Comparison of ENCODE assay signal across 8 mouse cellular contexts in genomic region chr17:63324039-63324438, GRCm38 (mm10).
A peak's percentile ranks its signal among the peaks of the same experiment; 100 is the strongest.
DNase-seq lines count a peak whose midpoint lies in the region; ATAC-seq and TF ChIP-seq lines count a peak whose summit lies in the region.

No protein-coding gene starts in this region.

- DNase-seq in kidney, adult 11 months: peak; percentile 53
- DNase-seq in cerebellum, adult 18-20 months: peak; percentile 71 to 82
- DNase-seq in left cerebral cortex, postnatal 10 days (ENCODE audit: extremely low spot score in 1 of 2, low spot score in 2 of 2): peak; percentile 45
- peak; percentile 53 for DNase-seq in midbrain, embryonic 10.5 days (ENCODE audit: low spot score)

- no peak overlapping the region for H3K4me2 ChIP-seq in kidney, embryonic 14.5 days (replicated peaks; ENCODE audit: low read depth, low read length)
- no peak overlapping the region for H3K4me2 ChIP-seq in forebrain, embryonic 16.5 days (ENCODE audit: low read length)

- no peak overlapping the region for H3K4me3 ChIP-seq in kidney, embryonic 14.5 days (ENCODE audit: low read length)
- H3K4me3 ChIP-seq in forebrain, embryonic 16.5 days (replicated peaks; ENCODE audit: low read length): no peak overlapping the region
- no peak overlapping the region for H3K4me3 ChIP-seq in midbrain, embryonic 10.5 days
- no peak overlapping the region for H3K4me3 ChIP-seq in small intestine, adult 2 months (ENCODE audit: low read depth, low read length)

- TF ChIP-seq POLR2A in small intestine, adult 2 months (IDR thresholded peaks at IDR 0.05; ENCODE audit: low read depth, low read length): no peak

- WGBS in kidney, embryonic 14.5 days: 37% methylated on average over 2 of the region's 2 CpGs
- WGBS in forebrain, embryonic 16.5 days: 42% methylated on average over 2 of the region's 2 CpGs
- 35% methylated on average over 2 of the region's 2 CpGs for WGBS in midbrain, embryonic 10.5 days
- WGBS in small intestine, adult 2 months: 18% methylated on average over 2 of the region's 2 CpGs

- H3K27me3 ChIP-seq in kidney, embryonic 14.5 days (ENCODE audit: control insufficient read depth, insufficient read depth, low read length): no peaks in the 10 kb centered on the region
- no peaks in the 10 kb centered on the region for H3K27me3 ChIP-seq in forebrain, embryonic 16.5 days (replicated peaks; ENCODE audit: control insufficient read depth, insufficient read depth, low read length)
- H3K27me3 ChIP-seq in midbrain, embryonic 10.5 days (ENCODE audit: low read depth, poor library complexity, severe bottlenecking): no peaks in the 10 kb centered on the region
- H3K27me3 ChIP-seq in small intestine, adult 2 months (ENCODE audit: control insufficient read depth, insufficient read depth, low read length): no peaks in the 10 kb centered on the region

- ATAC-seq in kidney, embryonic 14.5 days (ENCODE audit: low FRiP score, low TSS enrichment): no peak
- peak; percentile 23; the same call in 1 of the 2 replicates for ATAC-seq in forebrain, embryonic 16.5 days
- peak; percentile 87 for ATAC-seq in inflammation-experienced regulatory T-cells, adult 6 months

- H3K36me3 ChIP-seq in kidney, embryonic 14.5 days (ENCODE audit: control insufficient read depth, insufficient read depth, low read length): no peaks in the 10 kb centered on the region
- no peaks in the 10 kb centered on the region for H3K36me3 ChIP-seq in forebrain, embryonic 16.5 days (ENCODE audit: control insufficient read depth, insufficient read depth)
- no peaks in the 10 kb centered on the region for H3K36me3 ChIP-seq in midbrain, embryonic 10.5 days
- H3K36me3 ChIP-seq in small intestine, adult 2 months (ENCODE audit: control insufficient read depth, insufficient read depth, low read length): no peaks in the 10 kb centered on the region

- H3K27ac ChIP-seq in kidney, embryonic 14.5 days (ENCODE audit: low read depth, low read length): no peak overlapping the region
- no peak overlapping the region for H3K27ac ChIP-seq in forebrain, embryonic 16.5 days (ENCODE audit: low read length)
- H3K27ac ChIP-seq in midbrain, embryonic 10.5 days (replicated peaks): no peak overlapping the region
- no peak overlapping the region for H3K27ac ChIP-seq in small intestine, adult 2 months (ENCODE audit: insufficient read depth, low read depth, low read length)

- H3K9ac ChIP-seq in kidney, embryonic 14.5 days (ENCODE audit: low read depth, low read length): no peak overlapping the region
- H3K9ac ChIP-seq in forebrain, embryonic 16.5 days (replicated peaks; ENCODE audit: low read depth, low read length): no peak overlapping the region

- no peaks in the 10 kb centered on the region for H3K9me3 ChIP-seq in kidney, embryonic 14.5 days (ENCODE audit: control insufficient read depth, low read length)
- H3K9me3 ChIP-seq in forebrain, embryonic 16.5 days (ENCODE audit: control insufficient read depth, low read length): no peaks in the 10 kb centered on the region
- no peaks in the 10 kb centered on the region for H3K9me3 ChIP-seq in midbrain, embryonic 10.5 days (replicated peaks)

- intact Hi-C loops in left cerebral cortex, postnatal 10 days (cut with DNase I): loop anchor here (5.0 to 10.0 kb wide), 2 partner anchors 91 to 143 kb away; no protein-coding TSS in a partner anchor

- peak; percentile 75; the same call in 1 of the 2 replicates for TF ChIP-seq CTCF in small intestine, adult 2 months (IDR thresholded peaks at IDR 0.05; ENCODE audit: extremely low read depth, insufficient read length, insufficient replicate concordance, low read depth, low read length)

- no peaks in the 10 kb centered on the region for H3K4me1 ChIP-seq in kidney, embryonic 14.5 days (ENCODE audit: control insufficient read depth, insufficient read depth, low read length)
- peaks cover 21% of the 10 kb centered on the region for H3K4me1 ChIP-seq in forebrain, embryonic 16.5 days (replicated peaks; ENCODE audit: control insufficient read depth, insufficient read depth, low read length)
- H3K4me1 ChIP-seq in midbrain, embryonic 10.5 days: peaks cover 16% of the 10 kb centered on the region
- no peaks in the 10 kb centered on the region for H3K4me1 ChIP-seq in small intestine, adult 2 months (ENCODE audit: control insufficient read depth, insufficient read depth, insufficient read length, low read length)
